Mouse (Mus musculus) lung, adult 10 weeks (tissue): ENCODE data around the gene Gm572. TPM values are rescaled to one million over a fixed set of nuclear protein-coding genes. Genes with fewer than 3 reads are reported as not detected.

Source experiments
- polyA plus RNA-seq: library from polyadenylated mRNA; stranded (reverse); fragments of 350-450 nt; fragmentation: Illumina TruSeq; extraction: RNeasy Lipid Tissue Mini Kit (QIAGEN cat#74804); gene quantifications from one replicate; pipeline ENCODE4 v1.2.3, GENCODE M21; 2014; ENCODE audit warnings: low read depth, low replicate concordance; ENCODE audit not compliant: insufficient read depth

Gm572 gene
- polyA plus RNA-seq = not detected

DNA sequence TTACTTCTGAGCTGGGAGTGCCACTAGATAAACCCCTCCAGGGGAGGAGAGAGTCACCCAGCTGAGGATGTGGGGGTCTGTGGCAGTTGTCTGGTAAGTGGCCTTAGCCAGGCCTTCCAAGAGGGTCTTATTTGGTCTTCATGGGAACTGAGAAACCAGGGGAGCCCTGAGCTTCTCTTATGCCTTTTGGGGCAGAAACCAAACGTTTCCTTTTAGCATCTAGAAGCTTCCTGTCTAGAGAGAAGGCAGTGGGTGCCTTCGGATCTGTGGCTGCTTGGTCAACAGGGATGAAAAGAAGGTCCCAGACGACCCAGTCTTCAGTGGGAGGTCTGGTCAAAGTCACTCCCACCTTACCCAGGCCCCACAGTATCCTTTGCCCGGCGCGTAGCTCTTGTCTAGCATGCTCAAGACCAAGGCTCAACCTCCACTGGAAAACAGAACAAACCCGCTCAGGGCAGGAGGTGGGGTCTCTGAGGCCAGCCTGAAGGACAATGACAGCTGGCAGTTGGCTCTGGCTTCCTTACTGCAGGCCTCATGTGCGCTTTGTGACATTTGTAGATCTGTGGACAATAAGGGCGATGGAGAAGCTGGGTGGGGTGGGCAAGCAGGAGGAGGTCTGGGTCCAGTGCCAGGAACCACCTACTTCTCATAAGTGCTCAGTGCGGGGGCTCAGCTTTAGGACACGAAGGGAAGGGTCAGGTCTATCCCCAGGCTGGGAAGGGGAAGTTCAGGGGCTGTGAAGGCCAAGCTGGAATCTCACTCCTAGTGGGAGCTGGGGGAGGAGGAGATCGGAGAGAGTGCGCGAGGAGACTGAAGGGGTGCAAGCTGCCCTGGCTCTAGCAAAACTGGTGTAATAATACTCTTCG lies at the start of gene Gm572:
Gene Gm572 (plus strand): TSS at position 27 of the 866 bp plus-strand sequence.

DNA sequence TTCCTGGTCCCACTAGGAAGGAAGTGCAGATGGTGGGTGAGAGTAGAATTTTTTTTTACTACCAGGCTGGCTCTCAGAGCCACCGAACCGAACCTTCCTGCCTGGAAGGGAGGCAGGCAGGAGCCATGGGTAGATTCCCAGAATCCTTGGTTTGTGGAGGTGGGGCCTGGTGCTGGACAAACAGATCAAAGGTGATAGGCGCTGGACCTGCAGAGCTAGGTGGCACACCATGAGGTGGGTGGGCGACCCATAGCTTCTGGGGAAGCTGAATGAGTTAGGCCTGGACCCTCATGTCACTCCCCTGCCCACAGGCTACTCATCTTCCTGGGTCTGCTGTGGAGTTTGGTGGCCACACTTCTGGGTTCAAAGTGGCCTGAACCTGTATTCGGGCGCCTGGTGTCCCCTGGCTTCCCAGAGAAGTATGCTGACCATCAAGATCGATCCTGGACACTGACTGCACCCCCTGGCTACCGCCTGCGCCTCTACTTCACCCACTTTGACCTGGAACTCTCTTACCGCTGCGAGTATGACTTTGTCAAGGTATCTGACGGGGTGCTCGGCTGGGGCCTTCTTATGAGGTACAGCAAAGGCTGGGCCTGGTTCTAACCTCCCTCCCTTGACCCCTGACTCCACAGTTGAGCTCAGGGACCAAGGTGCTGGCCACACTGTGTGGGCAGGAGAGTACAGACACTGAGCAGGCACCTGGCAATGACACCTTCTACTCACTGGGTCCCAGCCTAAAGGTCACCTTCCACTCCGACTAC lies 40.6 kb upstream of the Gm572 start, which contains the start of gene Masp2:
Gene Masp2 (plus strand): TSS at position 198 of the 764 bp plus-strand sequence.

DNA sequence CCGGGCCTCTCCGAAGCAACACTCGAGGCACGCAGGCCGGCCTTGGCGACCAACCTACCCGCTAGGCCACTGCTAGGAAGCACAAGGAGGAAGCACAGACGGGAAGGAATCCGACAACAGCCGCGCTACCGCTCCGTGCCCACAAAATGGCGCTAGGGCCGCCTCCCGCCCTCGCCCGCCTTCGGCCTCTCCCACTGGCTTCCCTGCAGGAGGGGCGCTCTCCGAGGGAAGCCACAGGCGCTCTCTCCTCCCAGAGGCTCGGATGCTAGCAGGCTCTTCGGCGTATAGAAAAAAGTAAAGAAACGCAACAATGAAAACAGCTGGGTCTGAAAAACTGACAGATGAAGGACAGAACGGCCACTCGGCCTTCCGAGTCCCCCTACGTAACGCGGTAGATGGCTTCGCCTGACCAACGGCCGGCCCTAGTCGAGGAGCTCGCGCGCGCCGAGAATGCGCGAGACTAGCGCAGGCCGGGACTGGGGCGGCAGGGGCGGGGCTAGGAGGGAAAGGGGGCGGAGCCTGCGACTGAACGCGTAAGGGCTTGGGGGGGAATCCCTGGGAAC lies 16.4 kb upstream of the Gm572 start, which contains the start of gene Tardbp:
Gene Tardbp (minus strand): TSS at position 397 of the 563 bp plus-strand sequence.

Other genes starting within 250 kb of the Gm572 start
- 5.5 TPM for gene Ubiad1, start 198.5 kb upstream of the Gm572 start, polyA plus RNA-seq
- gene Mtor, start 194.7 kb upstream of the Gm572 start, polyA plus RNA-seq = 5.0 TPM
- 2.0 TPM for gene Angptl7, start 142.9 kb upstream of the Gm572 start, polyA plus RNA-seq
- 21.3 TPM for gene Exosc10, start 84.9 kb upstream of the Gm572 start, polyA plus RNA-seq
- gene Srm, start 51.8 kb upstream of the Gm572 start, polyA plus RNA-seq = 18.8 TPM
- gene Masp2, start 40.8 kb upstream of the Gm572 start, polyA plus RNA-seq = 0.27 TPM
- 156 TPM for gene Tardbp, start 16.3 kb upstream of the Gm572 start, polyA plus RNA-seq
- gene Casz1, start 161.1 kb downstream of the Gm572 start, polyA plus RNA-seq = 8.4 TPM